Comparison of ENCODE assay signal across 24 mouse cellular contexts in genomic region chr9:36883569-36883968, GRCm38 (mm10).
DNase-seq lines count a peak whose midpoint lies in the region; ATAC-seq and TF ChIP-seq lines count a peak whose summit lies in the region.
"Had no signal": no experiment of that assay in that cellular context is flagged by ENCODE, and none has a peak within 500 bp of the region (broad histone marks: within the 10 kb centered on the region; RNA-seq: fewer than 3 reads in every experiment).

No protein-coding gene starts in this region.

- no peak for DNase-seq in forebrain, embryonic 14.5 days (ENCODE audit: low spot score)
- no peak for DNase-seq in frontal cortex, postnatal 10 days (ENCODE audit: low spot score in 2 of 2)
- DNase-seq in left cerebral cortex, adult 2 months (ENCODE audit: extremely low spot score in 1 of 2, low spot score in 2 of 2), result no peak
- no peak for DNase-seq in left cerebral cortex, postnatal 14 days (ENCODE audit: low spot score in 2 of 2)
- DNase-seq in brain, adult 2 months (ENCODE audit: low read depth, low spot score), result peak; percentile 61
- DNase-seq in layer of hippocampus, adult 2 months (ENCODE audit: low spot score in 2 of 2), result no peak
- DNase-seq: adrenal gland, adult 2 months; adrenal gland, postnatal 10 days; adrenal gland, postnatal 25 days; B cell, adult 2 months; cerebellum, adult 11-12 months; cerebellum, adult 2 months; cerebellum, adult 9-10 months; cerebellum, postnatal 10 days; cerebellum, postnatal 25 days had no signal

- H3K4me2 ChIP-seq in forebrain, embryonic 13.5 days, result no peak overlapping the region
- no peak overlapping the region for H3K4me2 ChIP-seq in forebrain, embryonic 14.5 days (ENCODE audit: low read length)
- H3K4me2 ChIP-seq: embryonic facial prominence, embryonic 12.5 days; forebrain, embryonic 12.5 days had no signal

- WGBS in forebrain, embryonic 13.5 days, result 59% methylated on average over 3 of the region's 3 CpGs
- WGBS in forebrain, embryonic 14.5 days, result 68% methylated on average over 3 of the region's 3 CpGs

- no peaks in the 10 kb centered on the region for H3K27me3 ChIP-seq in forebrain, embryonic 13.5 days
- no peaks in the 10 kb centered on the region for H3K27me3 ChIP-seq in forebrain, embryonic 14.5 days (replicated peaks; ENCODE audit: control insufficient read depth, insufficient read depth, low read length)
- H3K27me3 ChIP-seq: embryonic facial prominence, embryonic 12.5 days; forebrain, embryonic 12.5 days had no signal

- no peak overlapping the region for H3K4me3 ChIP-seq in forebrain, embryonic 13.5 days
- no peak overlapping the region for H3K4me3 ChIP-seq in forebrain, embryonic 14.5 days (ENCODE audit: low read depth, low read length)
- H3K4me3 ChIP-seq in left cerebral cortex, adult 2 months, result no peak overlapping the region
- no peak overlapping the region for H3K4me3 ChIP-seq in layer of hippocampus, adult 2 months
- H3K4me3 ChIP-seq: embryonic facial prominence, embryonic 10.5 days; embryonic facial prominence, embryonic 12.5 days; forebrain, embryonic 12.5 days had no signal

- TF ChIP-seq CTCF in left cerebral cortex, adult 2 months (IDR thresholded peaks at IDR 0.05), result no peak
- TF ChIP-seq CTCF in layer of hippocampus, adult 2 months (conservative IDR thresholded peaks at IDR 0.05), result no peak

- no peaks in the 10 kb centered on the region for H3K9me3 ChIP-seq in forebrain, embryonic 13.5 days (replicated peaks)
- no peaks in the 10 kb centered on the region for H3K9me3 ChIP-seq in forebrain, embryonic 14.5 days (replicated peaks; ENCODE audit: control insufficient read depth, low read length)
- H3K9me3 ChIP-seq: embryonic facial prominence, embryonic 10.5 days; embryonic facial prominence, embryonic 12.5 days; forebrain, embryonic 12.5 days; G1E had no signal

- H3K4me1 ChIP-seq in forebrain, embryonic 13.5 days, result peaks cover 20% of the 10 kb centered on the region
- peaks cover 15% of the 10 kb centered on the region for H3K4me1 ChIP-seq in forebrain, embryonic 14.5 days (ENCODE audit: control insufficient read depth, insufficient read depth, low read length)
- H3K4me1 ChIP-seq: embryonic facial prominence, embryonic 12.5 days had no signal

- intact Hi-C loops in left cerebral cortex, adult 2 months (cut with DNase I), result no loop called here
- intact Hi-C loops in left cerebral cortex, postnatal 14 days (cut with DNase I), result no loop called here

- peaks cover 23% of the 10 kb centered on the region for H3K36me3 ChIP-seq in forebrain, embryonic 13.5 days (ENCODE audit: poor library complexity, severe bottlenecking)
- peaks cover 22% of the 10 kb centered on the region for H3K36me3 ChIP-seq in forebrain, embryonic 14.5 days (ENCODE audit: control insufficient read depth, insufficient read depth, low read length)
- H3K36me3 ChIP-seq: embryonic facial prominence, embryonic 12.5 days; G1E had no signal

- ATAC-seq in forebrain, embryonic 13.5 days, result no peak
- ATAC-seq in forebrain, embryonic 14.5 days, result no peak
- peak; percentile 28; the same call in 1 of the 2 replicates for ATAC-seq in frontal cortex, adult (ENCODE audit: low TSS enrichment)
- ATAC-seq: CD4-positive, CD25-positive, alpha-beta regulatory T cell, adult 4 months; forebrain, embryonic 16.5 days; Patski had no signal

- no peak overlapping the region for H3K9ac ChIP-seq in forebrain, embryonic 13.5 days
- H3K9ac ChIP-seq in forebrain, embryonic 14.5 days (ENCODE audit: low read length), result no peak overlapping the region
- H3K9ac ChIP-seq: embryonic facial prominence, embryonic 12.5 days; forebrain, embryonic 12.5 days had no signal

- H3K27ac ChIP-seq in forebrain, embryonic 13.5 days, result 0 out of 2 replicates have a peak overlapping the region, but pooled peaks have one; percentile 16
- no peak overlapping the region for H3K27ac ChIP-seq in forebrain, embryonic 14.5 days (ENCODE audit: low read depth, low read length)
- peak overlapping the region; percentile 83 for H3K27ac ChIP-seq in left cerebral cortex, adult 2 months
- no peak overlapping the region for H3K27ac ChIP-seq in layer of hippocampus, adult 2 months
- H3K27ac ChIP-seq: embryonic facial prominence, embryonic 10.5 days; embryonic facial prominence, embryonic 12.5 days had no signal

Comparison
In these comparisons a context has a peak if more than half of its experiments do, and no peak if none do; other contexts are left out.
1. H3K27ac ChIP-seq: peak in forebrain, embryonic 13.5 days (single experiment) and left cerebral cortex, adult 2 months (single experiment); none in forebrain, embryonic 14.5 days (single experiment) and layer of hippocampus, adult 2 months (single experiment).